ENCODE assay signal across 10 mouse cellular contexts in the genomic region with DNA sequence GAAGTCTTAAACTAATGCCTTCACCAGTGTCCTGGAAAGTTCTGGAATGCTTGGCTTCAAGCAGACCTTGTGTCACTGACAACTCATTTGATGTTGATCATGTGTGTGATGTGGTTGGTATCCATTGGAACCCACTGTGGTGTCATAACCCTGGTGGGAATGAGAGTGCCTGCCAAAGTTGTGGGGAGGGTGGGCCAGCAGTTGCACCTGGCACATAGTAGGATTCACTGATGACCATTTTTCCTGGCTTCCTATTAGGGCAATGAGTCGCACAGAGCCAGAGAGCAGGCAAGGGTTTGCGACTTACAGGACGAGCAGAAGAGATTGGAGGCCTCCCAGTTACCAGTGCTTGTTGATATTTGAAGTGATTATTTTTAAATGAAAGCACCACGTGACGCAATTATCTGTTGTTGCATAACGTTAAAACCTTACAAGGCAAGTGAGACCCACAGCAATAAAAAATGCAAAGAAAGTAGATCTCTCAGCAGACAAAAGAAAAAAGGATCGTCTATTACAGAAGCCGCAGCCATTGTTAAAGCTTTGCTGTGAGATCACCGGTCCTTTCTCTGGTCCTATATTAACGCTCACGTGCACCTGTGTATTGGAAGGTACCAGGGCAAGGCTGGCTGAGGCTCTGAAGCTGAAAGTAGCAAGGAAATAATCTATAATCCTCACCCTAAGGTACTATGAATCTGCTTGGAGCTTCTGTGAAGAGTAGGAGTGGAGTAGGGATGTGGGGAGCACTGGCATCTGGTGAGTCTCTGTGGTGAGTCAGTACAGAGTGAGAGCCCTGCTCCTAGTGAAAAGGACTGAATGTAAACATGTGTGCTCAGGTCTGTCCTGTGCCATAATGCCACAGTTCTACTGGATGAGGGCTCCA.
DNase-seq lines count a peak whose midpoint lies in the region; ATAC-seq and TF ChIP-seq lines count a peak whose summit lies in the region.
"Had no signal": no experiment of that assay in that cellular context is flagged by ENCODE, and none has a peak within 500 bp of the region (broad histone marks: within the 10 kb centered on the region; RNA-seq: fewer than 3 reads in every experiment).

No protein-coding gene starts in this region.

- TF ChIP-seq POLR2A in cortical plate, adult 2 months (IDR thresholded peaks at IDR 0.05; ENCODE audit: extremely low read depth, insufficient read depth, low read length) = no peak

- H3K4me2 ChIP-seq in intestine, embryonic 16.5 days (ENCODE audit: low read depth, low read length) = no peak overlapping the region
- H3K4me2 ChIP-seq in intestine, postnatal 0 days (replicated peaks; ENCODE audit: low read depth) = no peak overlapping the region
- no peak overlapping the region for H3K4me2 ChIP-seq in stomach, embryonic 15.5 days

- DNase-seq in right cerebral cortex, adult 18-20 months = peak; percentile 64
- DNase-seq in right cerebral cortex, postnatal 10 days (ENCODE audit: low spot score in 2 of 2) = no peak
- no peak for DNase-seq in cerebellum, postnatal 36 days
- DNase-seq in urinary bladder, adult 18-20 months (ENCODE audit: low spot score in 2 of 2) = no peak

- H3K36me3 ChIP-seq in intestine, embryonic 16.5 days (ENCODE audit: control insufficient read depth, insufficient read depth, low read length) = no peaks in the 10 kb centered on the region
- H3K36me3 ChIP-seq in intestine, postnatal 0 days (ENCODE audit: control insufficient read depth, insufficient read depth) = no peaks in the 10 kb centered on the region
- no peaks in the 10 kb centered on the region for H3K36me3 ChIP-seq in stomach, embryonic 15.5 days
- H3K36me3 ChIP-seq: neural tube, embryonic 12.5 days had no signal

- no peaks in the 10 kb centered on the region for H3K9me3 ChIP-seq in intestine, embryonic 16.5 days (ENCODE audit: control insufficient read depth, low read length)
- no peaks in the 10 kb centered on the region for H3K9me3 ChIP-seq in intestine, postnatal 0 days (ENCODE audit: control insufficient read depth)
- H3K9me3 ChIP-seq in stomach, embryonic 15.5 days = no peaks in the 10 kb centered on the region
- H3K9me3 ChIP-seq: neural tube, embryonic 12.5 days had no signal

- ATAC-seq in intestine, embryonic 16.5 days = 0 out of 2 replicates have a peak, but pooled peaks have one; percentile 11
- no peak for ATAC-seq in intestine, postnatal 0 days
- ATAC-seq in stomach, embryonic 15.5 days (ENCODE audit: insufficient read depth, low FRiP score, low read depth) = no peak

- no peaks in the 10 kb centered on the region for H3K27me3 ChIP-seq in intestine, embryonic 16.5 days (replicated peaks; ENCODE audit: control insufficient read depth, insufficient read depth, low read length)
- H3K27me3 ChIP-seq in intestine, postnatal 0 days (replicated peaks; ENCODE audit: control insufficient read depth, insufficient read depth, low read length) = no peaks in the 10 kb centered on the region
- no peaks in the 10 kb centered on the region for H3K27me3 ChIP-seq in stomach, embryonic 15.5 days (replicated peaks)
- H3K27me3 ChIP-seq: neural tube, embryonic 12.5 days had no signal

- no peak overlapping the region for H3K9ac ChIP-seq in intestine, embryonic 16.5 days (ENCODE audit: low read depth, low read length)
- no peak overlapping the region for H3K9ac ChIP-seq in intestine, postnatal 0 days (ENCODE audit: low read depth, low read length)
- no peak overlapping the region for H3K9ac ChIP-seq in stomach, embryonic 15.5 days
- H3K9ac ChIP-seq: neural tube, embryonic 12.5 days had no signal

- no peak overlapping the region for H3K27ac ChIP-seq in intestine, embryonic 16.5 days (ENCODE audit: low read length)
- no peak overlapping the region for H3K27ac ChIP-seq in intestine, postnatal 0 days (ENCODE audit: low read depth, low read length)
- H3K27ac ChIP-seq in cortical plate, adult 2 months (ENCODE audit: insufficient read depth, low read length) = peak overlapping the region; percentile 23; the same call in 1 of the 2 replicates
- H3K27ac ChIP-seq in stomach, embryonic 15.5 days = peak overlapping the region; percentile 79
- H3K27ac ChIP-seq: macrophage; neural tube, embryonic 12.5 days had no signal

- no peak overlapping the region for H3K4me3 ChIP-seq in intestine, embryonic 16.5 days (ENCODE audit: low read length)
- no peak overlapping the region for H3K4me3 ChIP-seq in intestine, postnatal 0 days (ENCODE audit: low read depth, low read length)
- no peak overlapping the region for H3K4me3 ChIP-seq in cortical plate, adult 2 months (ENCODE audit: insufficient read depth, low read length)
- no peak overlapping the region for H3K4me3 ChIP-seq in stomach, embryonic 15.5 days (replicated peaks)
- H3K4me3 ChIP-seq: neural tube, embryonic 12.5 days had no signal

- no peak for TF ChIP-seq CTCF in intestine, postnatal 0 days (IDR thresholded peaks at IDR 0.05; ENCODE audit: low read depth)
- no peak for TF ChIP-seq CTCF in cortical plate, adult 2 months (IDR thresholded peaks at IDR 0.05; ENCODE audit: extremely low read depth, insufficient read depth, low read length)

- 73% methylated on average over 11 of the region's 11 CpGs for WGBS in intestine, embryonic 16.5 days
- WGBS in intestine, postnatal 0 days = 51% methylated on average over 11 of the region's 11 CpGs
- WGBS in stomach, embryonic 15.5 days = 73% methylated on average over 11 of the region's 11 CpGs

- H3K4me1 ChIP-seq in intestine, embryonic 16.5 days (ENCODE audit: control insufficient read depth, insufficient read depth, low read length) = peaks cover 35% of the 10 kb centered on the region
- peaks cover 11% of the 10 kb centered on the region for H3K4me1 ChIP-seq in intestine, postnatal 0 days (replicated peaks; ENCODE audit: control insufficient read depth, insufficient read depth, low read length)
- H3K4me1 ChIP-seq in cortical plate, adult 2 months (ENCODE audit: control insufficient read depth, insufficient read depth, low read length) = peaks cover 12% of the 10 kb centered on the region
- peaks cover 32% of the 10 kb centered on the region for H3K4me1 ChIP-seq in stomach, embryonic 15.5 days

Comparison
In these comparisons a context has a peak if more than half of its experiments do, and no peak if none do; other contexts are left out.
1. H3K27ac ChIP-seq: peak in cortical plate, adult 2 months (single experiment) and stomach, embryonic 15.5 days (single experiment); none in intestine, embryonic 16.5 days (single experiment) and intestine, postnatal 0 days (single experiment).